Mouse (Mus musculus): ENCODE results near the gene Minpp1. TPM values are rescaled to one million over a fixed set of nuclear protein-coding genes. Genes with fewer than 3 reads are reported as not detected.
A peak's percentile ranks its signal among the peaks of the same experiment; 100 is the strongest.

The Minpp1 gene
- polyA plus RNA-seq, 1 experiment from 2014 or later, result 71.8 TPM

- no peak for ATAC-seq (replicated peaks; ENCODE audit: low FRiP score, low read depth)
- peak; percentile 43 for TF ChIP-seq CTCF (IDR thresholded peaks at IDR 0.05; ENCODE audit: low read depth)
- WGBS, result 94% methylated on average over 3 of the region's 3 CpGs
Observed at GRCm38 (mm10) chr19:32521446-32521845, 35.9 kb downstream of the Minpp1 start.

DNA sequence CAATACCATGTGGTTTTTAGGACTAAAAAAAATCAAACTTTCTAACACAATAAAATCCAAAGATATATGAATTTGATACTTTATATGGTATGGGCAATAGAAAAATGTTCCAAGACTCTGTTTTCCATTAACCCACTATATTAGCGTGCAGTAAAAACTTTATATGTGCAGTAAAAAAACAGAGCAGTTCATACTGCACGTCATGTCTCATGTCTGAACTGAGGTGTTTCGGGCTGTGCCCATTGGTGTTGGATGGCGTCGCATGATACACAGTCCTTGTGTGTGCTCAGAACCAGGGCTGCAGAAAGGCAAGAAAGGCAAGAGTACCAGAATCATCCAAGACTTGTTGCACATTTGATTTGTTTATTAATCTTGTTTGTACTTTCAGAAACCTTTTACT, 36.7 kb downstream of the Minpp1 start:
- no peak for ATAC-seq (replicated peaks; ENCODE audit: low FRiP score, low read depth)
- Histone ChIP-seq H3K27ac (no peak overlapping the region), H3K9me3 (replicated peaks; ENCODE audit: low read length) (no peaks in the 10 kb centered on the region), H3K27me3 (ENCODE audit: insufficient read depth, low read length) (no peaks in the 10 kb centered on the region), H3K4me1 (replicated peaks; ENCODE audit: insufficient read depth, low read length) (no peaks in the 10 kb centered on the region), H3K36me3 (ENCODE audit: insufficient read depth, low read length) (no peaks in the 10 kb centered on the region), H3K9ac (ENCODE audit: low read depth, low read length) (no peak overlapping the region), H3K4me2 (ENCODE audit: low read length) (no peak overlapping the region), H3K4me3 (replicated peaks; ENCODE audit: low read depth, low read length) (no peak overlapping the region)
- WGBS, result 94% methylated on average over 5 of the region's 5 CpGs
- no peak for DNase-seq (ENCODE audit: low spot score)
- TF ChIP-seq CTCF (IDR thresholded peaks at IDR 0.05; ENCODE audit: low read depth), result no peak

More at GRCm38 (mm10) chr19:32521446-32521845, 35.9 kb downstream of the Minpp1 start:
- 0 out of 2 replicates have a peak, but pooled peaks cover 3% of the 10 kb centered on the region for H3K36me3 ChIP-seq (ENCODE audit: insufficient read depth, low read length)
- no peak for DNase-seq (ENCODE audit: low spot score)
- H3K9me3 ChIP-seq (replicated peaks; ENCODE audit: low read length), result no peaks in the 10 kb centered on the region
- H3K4me3 ChIP-seq (replicated peaks; ENCODE audit: low read depth, low read length), result no peak overlapping the region
- H3K9ac ChIP-seq (ENCODE audit: low read depth, low read length), result no peak overlapping the region
- no peaks in the 10 kb centered on the region for H3K4me1 ChIP-seq (replicated peaks; ENCODE audit: insufficient read depth, low read length)
- no peak overlapping the region for H3K4me2 ChIP-seq (ENCODE audit: low read length)
- H3K27me3 ChIP-seq (ENCODE audit: insufficient read depth, low read length), result no peaks in the 10 kb centered on the region
- no peak overlapping the region for H3K27ac ChIP-seq

DNA sequence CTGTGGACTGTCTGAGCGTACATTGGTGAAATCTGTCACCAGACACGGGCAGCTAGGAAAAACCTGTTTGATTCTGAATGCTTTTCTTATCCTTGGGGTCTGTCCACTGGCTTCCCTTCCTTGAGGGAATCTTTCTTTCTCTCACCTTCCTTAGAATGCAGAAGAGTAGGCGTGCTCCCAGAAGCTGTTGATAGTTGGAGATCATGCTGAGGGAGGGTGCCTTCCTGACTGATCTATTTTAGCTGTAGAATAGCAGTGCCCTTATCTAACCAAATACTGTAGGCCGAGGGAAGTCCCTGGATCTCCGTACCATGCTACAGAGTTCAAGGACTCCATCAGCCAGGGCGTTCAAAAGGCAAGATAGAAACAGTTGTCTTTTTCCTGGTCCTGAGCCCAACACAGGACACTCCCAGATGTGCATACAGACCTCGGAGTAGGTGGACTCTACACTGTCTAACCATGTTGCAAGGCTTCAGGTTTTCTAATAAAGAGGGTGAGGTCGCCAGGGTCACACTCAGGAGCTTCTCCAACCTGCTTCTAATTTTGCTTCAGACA, 37.3 kb downstream of the Minpp1 start:
- no peak overlapping the region for H3K9ac ChIP-seq (ENCODE audit: low read depth, low read length)
- WGBS, result 91% methylated on average over 8 of the region's 8 CpGs
- no peaks in the 10 kb centered on the region for H3K4me1 ChIP-seq (replicated peaks; ENCODE audit: insufficient read depth, low read length)
- no peak for DNase-seq (ENCODE audit: low spot score)
- no peak for ATAC-seq (replicated peaks; ENCODE audit: low FRiP score, low read depth)
- H3K4me2 ChIP-seq (ENCODE audit: low read length), result no peak overlapping the region
- no peaks in the 10 kb centered on the region for H3K9me3 ChIP-seq (replicated peaks; ENCODE audit: low read length)
- H3K4me3 ChIP-seq (replicated peaks; ENCODE audit: low read depth, low read length), result no peak overlapping the region
- no peaks in the 10 kb centered on the region for H3K27me3 ChIP-seq (ENCODE audit: insufficient read depth, low read length)
- no peak overlapping the region for H3K27ac ChIP-seq
- no peak for TF ChIP-seq CTCF (IDR thresholded peaks at IDR 0.05; ENCODE audit: low read depth)
- H3K36me3 ChIP-seq (ENCODE audit: insufficient read depth, low read length), result no peaks in the 10 kb centered on the region

DNA sequence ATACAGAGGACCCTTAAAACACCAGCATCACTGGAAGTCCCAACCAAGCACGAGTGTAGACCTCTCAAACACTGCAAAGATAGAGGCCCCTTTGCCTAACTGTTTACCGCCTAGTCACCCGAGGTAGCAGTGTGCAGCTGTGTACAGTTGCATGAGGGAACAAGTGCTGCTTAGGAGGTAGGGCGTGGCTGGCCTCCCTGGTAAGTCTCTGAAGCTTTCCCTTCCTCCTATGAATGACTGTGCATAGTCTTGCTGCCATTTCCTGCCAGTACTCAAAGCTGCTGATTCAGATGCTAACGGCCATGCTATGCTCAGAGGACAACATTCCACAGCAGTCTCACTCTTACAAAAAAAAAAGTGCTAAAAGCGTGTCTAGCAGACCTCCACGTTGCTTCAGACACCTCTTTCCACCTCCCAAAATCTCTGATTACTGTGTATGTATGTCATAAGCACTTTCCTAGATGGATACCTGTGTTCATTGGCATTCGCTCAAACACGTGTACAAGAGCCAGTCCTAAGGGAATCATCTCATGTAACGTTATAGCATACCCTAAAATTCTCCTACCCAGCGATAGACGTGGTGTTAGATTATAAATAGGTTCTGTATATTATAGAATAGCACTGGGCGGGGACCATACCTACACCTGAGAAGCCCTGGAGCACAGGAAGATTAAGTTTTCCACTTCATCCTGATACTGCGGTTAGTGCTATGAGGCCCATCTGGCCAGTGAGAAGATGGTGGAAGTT, 38.4 kb downstream of the Minpp1 start:
- Histone ChIP-seq H3K9ac (ENCODE audit: low read depth, low read length) (no peak overlapping the region), H3K36me3 (ENCODE audit: insufficient read depth, low read length) (no peaks in the 10 kb centered on the region), H3K4me3 (replicated peaks; ENCODE audit: low read depth, low read length) (no peak overlapping the region), H3K27ac (no peak overlapping the region), H3K4me1 (replicated peaks; ENCODE audit: insufficient read depth, low read length) (no peaks in the 10 kb centered on the region), H3K27me3 (ENCODE audit: insufficient read depth, low read length) (no peaks in the 10 kb centered on the region), H3K9me3 (replicated peaks; ENCODE audit: low read length) (no peaks in the 10 kb centered on the region), H3K4me2 (ENCODE audit: low read length) (no peak overlapping the region)
- TF ChIP-seq CTCF (IDR thresholded peaks at IDR 0.05; ENCODE audit: low read depth), result no peak
- WGBS, result 80% methylated on average over 14 of the region's 14 CpGs
- DNase-seq (ENCODE audit: low spot score) (no peak), ATAC-seq (replicated peaks; ENCODE audit: low FRiP score, low read depth) (no peak)

DNA sequence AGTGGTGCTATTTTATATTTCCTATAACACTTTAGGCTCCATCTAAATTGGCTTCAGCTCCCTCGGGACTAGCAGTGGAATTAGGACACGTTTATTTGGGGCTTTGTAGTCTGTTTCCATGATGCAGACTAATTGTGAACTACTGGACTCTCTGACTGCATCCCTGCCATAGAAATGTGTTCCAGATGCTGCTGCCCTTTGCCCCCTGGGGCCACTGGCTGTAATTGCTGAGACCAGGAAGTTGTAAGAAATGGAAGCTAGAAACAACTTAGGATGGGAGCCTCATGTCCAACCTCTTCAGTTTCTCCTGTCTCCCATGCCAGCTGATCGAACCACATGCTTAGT, 38.9 kb downstream of the Minpp1 start:
- Histone ChIP-seq H3K4me3 (replicated peaks; ENCODE audit: low read depth, low read length) (no peak overlapping the region), H3K36me3 (ENCODE audit: insufficient read depth, low read length) (no peaks in the 10 kb centered on the region), H3K27me3 (ENCODE audit: insufficient read depth, low read length) (no peaks in the 10 kb centered on the region), H3K4me1 (replicated peaks; ENCODE audit: insufficient read depth, low read length) (no peaks in the 10 kb centered on the region), H3K9ac (ENCODE audit: low read depth, low read length) (no peak overlapping the region), H3K9me3 (replicated peaks; ENCODE audit: low read length) (no peaks in the 10 kb centered on the region), H3K27ac (no peak overlapping the region), H3K4me2 (ENCODE audit: low read length) (no peak overlapping the region)
- TF ChIP-seq CTCF (IDR thresholded peaks at IDR 0.05; ENCODE audit: low read depth), result no peak
- 77% methylated on average over 3 of the region's 3 CpGs for WGBS
- no peak for ATAC-seq (replicated peaks; ENCODE audit: low FRiP score, low read depth)
- no peak for DNase-seq (ENCODE audit: low spot score)

DNA sequence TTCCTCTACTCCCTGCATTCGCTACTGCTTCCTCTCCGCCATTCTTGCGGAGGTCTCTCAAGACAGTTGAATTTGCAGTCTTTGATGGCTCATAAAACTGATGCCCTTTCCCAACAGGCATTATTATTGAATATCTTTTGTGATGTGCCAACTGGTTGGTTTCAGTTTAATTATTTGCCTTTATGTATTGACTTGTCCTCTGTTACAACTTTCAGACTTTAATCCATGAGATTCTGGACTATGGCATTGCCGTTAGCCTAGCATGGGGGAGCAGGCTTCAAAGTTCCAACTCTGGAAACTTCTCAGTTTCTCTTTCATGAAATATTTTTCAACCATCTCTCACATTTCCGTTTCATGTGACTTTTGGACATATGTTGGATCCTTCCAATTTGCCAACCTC, 41.6 kb downstream of the Minpp1 start:
- TF ChIP-seq CTCF (IDR thresholded peaks at IDR 0.05; ENCODE audit: low read depth), result no peak
- WGBS, result 93% methylated on average over 5 of the region's 5 CpGs
- H3K36me3 ChIP-seq (ENCODE audit: insufficient read depth, low read length), result no peaks in the 10 kb centered on the region
- no peak overlapping the region for H3K9ac ChIP-seq (ENCODE audit: low read depth, low read length)
- DNase-seq (ENCODE audit: low spot score) (no peak), ATAC-seq (replicated peaks; ENCODE audit: low FRiP score, low read depth) (no peak)
- no peaks in the 10 kb centered on the region for H3K4me1 ChIP-seq (replicated peaks; ENCODE audit: insufficient read depth, low read length)
- no peaks in the 10 kb centered on the region for H3K27me3 ChIP-seq (ENCODE audit: insufficient read depth, low read length)
- H3K4me3 ChIP-seq (replicated peaks; ENCODE audit: low read depth, low read length), result no peak overlapping the region
- H3K4me2 ChIP-seq (ENCODE audit: low read length), result no peak overlapping the region
- no peaks in the 10 kb centered on the region for H3K9me3 ChIP-seq (replicated peaks; ENCODE audit: low read length)
- no peak overlapping the region for H3K27ac ChIP-seq

All from kidney, postnatal 0 days (tissue).